Mouse (Mus musculus) kidney, postnatal 10 days (tissue): ENCODE data around the gene Tas2r129.
"Not testable (repeated sequence)": the region's sequence is repeated elsewhere in the genome, so short reads cannot be mapped to it uniquely, and the experiment has no call there.

Source experiments
- DNase-seq: peaks from one replicate; pipeline ENCODE4 v3.0.0; 2021; ENCODE audit warnings: mixed read lengths

The Tas2r129 gene

GRCm38 (mm10) chr6:132950802-132951201 is at the start of gene Tas2r129:
Tas2r129 (plus strand) TSS chr6:132951102.
- DNase-seq = no peak

- no peak for DNase-seq
Measured at GRCm38 (mm10) chr6:132909351-132909750, 41.6 kb upstream of the Tas2r129 start, which contains the start of gene Tas2r125. Tas2r125 (plus strand) TSS chr6:132909651.

GRCm38 (mm10) chr6:132941376-132941775 is 9.5 kb upstream of the Tas2r129 start:
- DNase-seq = not testable (repeated sequence)

GRCm38 (mm10) chr6:132957819-132958218 is 6.9 kb downstream of the Tas2r129 start, which contains the start of gene Tas2r131:
Tas2r131 (minus strand) TSS chr6:132957919.
- no peak for DNase-seq

GRCm38 (mm10) chr6:132980865-132981264 is 30.0 kb downstream of the Tas2r129 start, which contains the start of gene Tas2r109:
Tas2r109 (minus strand) TSS chr6:132980965.
- DNase-seq = no peak
